ENCODE assay signal across 8 mouse cellular contexts in genomic region chr1:172590385-172590784, GRCm38 (mm10). TPM values are rescaled to one million over a fixed set of nuclear protein-coding genes. Genes with fewer than 3 reads are reported as not detected.
DNase-seq lines count a peak whose midpoint lies in the region; ATAC-seq lines count a peak whose summit lies in the region.

Gene Slamf8, minus strand, starts transcription at chr1:172590568.

- DNase-seq in cerebellum, postnatal 10 days, result peak; percentile 10 to 15
- DNase-seq in cerebellum, postnatal 25 days, result no peak
- DNase-seq in ovary, postnatal 36 days (ENCODE audit: low spot score), result peak; percentile 25
- no peak for DNase-seq in ovary, postnatal 14 days (ENCODE audit: low spot score)
- DNase-seq in heart, adult 9 months (ENCODE audit: low spot score in 2 of 2), result peak; percentile 65
- no peak for DNase-seq in ovary, postnatal 10 days (ENCODE audit: low spot score)
- no peak for DNase-seq in cerebellum, adult 9-11 months

- peak; percentile 63 for ATAC-seq in monocyte, adult 5-6 weeks (replicated peaks; ENCODE audit: insufficient number of reproducible peaks, low FRiP score, low TSS enrichment, poor library complexity, severe bottlenecking)

RNA-seq across cellular contexts. Expression of gene Slamf8, which starts in this region (rescaled TPM):
- total RNA-seq in monocyte, adult 5-6 weeks (2017), result 7.9 to 15.4 TPM (median 10.1 TPM) in 3 replicates

Comparison
In these comparisons a context has a peak if more than half of its experiments do, and no peak if none do; other contexts are left out.
1. DNase-seq: peak in cerebellum, postnatal 10 days (2 of 2), ovary, postnatal 36 days (single experiment) and heart, adult 9 months (2 of 2); none in cerebellum, postnatal 25 days (0 of 2), ovary, postnatal 14 days (single experiment), ovary, postnatal 10 days (single experiment) and cerebellum, adult 9-11 months (single experiment).